Mouse (Mus musculus) mouse trophoblast stem cell (cell line): ENCODE measurements at regions not wholly inside any gene's neighbourhood (a gene's known extent, or its start where the extent isn't known, plus 50 kb on each side); places are given as distances from the start of the nearest gene placed in this dataset.
"Not testable (repeated sequence)": the region's sequence is repeated elsewhere in the genome, so short reads cannot be mapped to it uniquely, and the experiment has no call there.

Experiments
- in situ Hi-C, 2 experiments: fragments of 300-500 bp; cut with MseI, MboI; formaldehyde crosslinking; loops; 2 replicates in 1 of 2; 3 replicates in 1 of 2; pipeline ENCODE4 v1.15.1; 2025

DNA sequence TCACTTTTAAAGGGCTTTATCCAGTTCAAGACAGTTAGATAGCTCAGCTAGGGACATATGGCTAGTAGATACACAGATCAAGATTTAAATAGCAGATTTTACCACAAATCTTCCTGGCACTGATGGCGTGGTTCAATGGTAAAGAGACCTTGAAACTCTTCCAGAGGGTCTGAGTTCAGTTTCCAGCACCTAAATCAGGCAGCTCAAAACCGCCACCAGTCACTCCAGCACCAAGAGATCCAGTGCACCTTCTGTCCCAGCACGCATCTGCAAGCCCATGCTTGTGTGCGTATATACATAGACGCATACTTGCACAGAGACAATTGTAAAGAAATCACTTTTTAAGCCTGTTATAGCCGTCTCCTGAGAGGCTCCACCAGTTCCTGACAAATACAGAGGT lies 454.0 kb upstream of the Jmjd1c start:
- in situ Hi-C loops = no loop called here

DNA sequence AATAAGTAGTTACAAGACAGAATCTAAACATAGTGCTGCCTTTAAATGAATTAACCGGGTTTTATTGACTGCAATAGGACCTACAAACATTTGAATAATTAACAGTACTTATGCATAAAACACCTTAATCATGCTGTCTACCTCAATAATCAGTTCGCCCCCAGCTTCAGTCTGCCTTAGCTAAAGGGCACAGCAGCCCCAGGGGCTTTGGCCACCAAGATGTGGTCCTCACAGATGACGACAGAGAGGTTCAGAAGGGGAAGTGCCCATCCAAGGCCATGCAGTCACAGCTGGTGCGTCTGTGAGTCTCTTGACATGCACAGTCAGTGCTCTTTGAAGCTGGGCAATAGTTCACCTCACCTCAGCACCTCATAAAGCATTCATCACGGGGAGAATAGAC lies 452.8 kb upstream of the Jmjd1c start:
- in situ Hi-C loops = no loop called here

DNA sequence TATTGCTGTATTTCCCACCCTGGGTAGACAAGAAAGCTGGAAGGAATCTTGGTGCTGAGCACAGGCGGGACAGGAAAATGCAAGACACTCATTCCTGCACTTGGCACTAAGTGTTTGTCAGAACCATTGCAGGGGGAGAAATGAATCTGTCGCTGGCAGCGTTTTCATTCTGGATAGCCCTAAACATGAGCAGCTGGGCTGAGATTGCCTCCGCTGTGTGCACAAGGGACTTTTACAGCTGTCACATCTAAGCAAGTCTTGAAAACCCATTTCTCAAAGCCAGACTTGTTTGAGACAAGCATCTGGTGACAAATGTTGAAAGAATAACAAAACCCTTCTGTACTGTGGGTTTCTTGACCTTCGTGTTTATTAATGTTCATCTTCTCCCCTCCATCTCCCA lies 438.4 kb upstream of the Jmjd1c start:
- in situ Hi-C loops = no loop called here

DNA sequence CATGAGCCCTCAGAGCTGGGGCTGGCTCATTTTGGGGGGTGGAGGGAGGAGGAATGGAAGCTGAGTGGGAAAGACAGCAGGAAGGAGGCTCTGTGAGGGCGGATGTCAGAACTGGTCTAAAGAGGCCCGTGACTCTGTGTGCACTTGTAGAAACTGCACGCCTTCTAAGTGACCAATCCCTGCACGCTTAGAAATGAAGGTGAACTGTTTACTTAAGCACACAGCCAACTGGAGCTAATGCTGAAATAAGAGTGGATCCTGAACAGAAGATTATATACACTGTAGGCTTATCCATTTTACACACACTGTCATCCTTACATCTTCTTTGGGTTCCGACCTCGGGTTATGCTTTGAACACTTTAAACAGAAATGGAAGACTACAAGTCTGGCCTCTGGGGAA lies 412.8 kb upstream of the Jmjd1c start:
- in situ Hi-C loops = no loop called here

DNA sequence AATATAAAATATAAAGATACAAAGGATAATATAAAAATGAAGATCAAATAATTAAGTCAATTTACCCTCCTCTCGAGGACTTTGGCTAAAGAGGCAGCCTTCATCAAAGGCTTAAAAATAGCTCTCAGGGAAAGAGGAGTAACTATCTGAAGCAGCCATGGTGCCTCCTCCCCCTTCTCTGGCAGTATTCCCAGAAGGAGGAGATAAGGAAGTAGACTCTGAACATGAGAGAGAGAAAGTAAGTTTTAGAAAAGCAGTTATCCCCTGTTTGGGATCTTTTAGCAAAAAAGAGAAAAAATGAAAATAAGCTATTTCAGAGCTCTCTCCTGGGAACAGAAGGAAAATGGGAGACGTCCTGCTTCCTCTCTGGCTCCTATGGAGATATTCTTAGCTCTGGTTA lies 406.7 kb upstream of the Jmjd1c start:
- in situ Hi-C loops = not testable (repeated sequence)

DNA sequence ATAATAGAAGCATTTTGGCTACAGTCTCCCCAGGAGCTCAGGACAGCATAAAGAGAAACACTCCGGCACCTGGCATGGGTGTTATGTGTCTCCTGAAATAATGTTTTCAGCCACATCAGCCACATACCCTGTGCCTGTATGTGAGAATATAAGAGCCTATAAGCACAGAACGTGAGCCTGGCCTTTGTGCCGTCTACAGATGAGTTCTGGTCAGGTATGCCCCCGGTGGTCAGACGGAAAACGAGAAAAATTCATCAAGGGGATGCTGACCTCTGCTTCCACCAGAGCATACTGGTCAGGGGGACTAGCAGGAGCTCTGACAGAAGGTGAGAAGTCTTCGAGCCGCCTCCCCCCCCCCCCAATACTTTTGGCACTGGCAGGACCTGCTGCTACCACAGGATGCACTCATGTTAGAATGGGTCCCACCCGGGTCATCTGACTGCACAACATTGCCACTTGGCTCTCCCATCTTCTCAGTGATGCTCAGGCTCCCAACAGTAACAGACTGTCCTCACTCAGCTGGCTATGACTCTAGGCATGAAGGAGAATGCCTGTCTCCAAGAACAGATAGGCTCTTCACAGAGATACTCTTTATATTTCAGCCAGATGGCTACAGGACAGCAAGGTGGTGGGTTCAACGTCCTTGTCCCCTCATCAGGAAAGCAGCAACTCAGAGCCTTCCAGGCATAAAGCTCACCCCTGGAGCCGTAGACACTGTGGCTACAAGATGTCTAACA lies 401.2 kb upstream of the Jmjd1c start:
- in situ Hi-C loops = no loop called here

DNA sequence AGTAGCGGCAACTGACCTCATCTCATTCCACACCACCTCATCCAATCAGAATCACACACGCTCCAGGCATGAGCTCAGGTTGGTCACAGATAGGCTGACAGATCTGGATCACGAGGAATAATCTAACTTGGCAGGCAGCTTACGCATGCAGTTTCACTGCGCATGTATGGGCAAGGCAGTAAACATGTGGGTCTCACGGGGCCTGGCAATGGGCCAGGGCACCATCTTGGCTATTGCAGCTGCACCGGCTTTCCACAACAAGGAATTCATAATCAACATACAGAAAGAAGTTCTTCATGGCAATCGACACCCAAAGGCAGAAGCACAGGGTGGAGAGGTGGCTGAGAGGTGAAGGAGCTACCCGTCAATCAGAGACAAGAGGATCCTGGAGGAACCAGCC lies 381.0 kb upstream of the Jmjd1c start:
- in situ Hi-C loops = loop anchor here in 1 of 2 experiments (10.0 kb wide), 1 partner anchor 90 kb away; no protein-coding TSS in a partner anchor

DNA sequence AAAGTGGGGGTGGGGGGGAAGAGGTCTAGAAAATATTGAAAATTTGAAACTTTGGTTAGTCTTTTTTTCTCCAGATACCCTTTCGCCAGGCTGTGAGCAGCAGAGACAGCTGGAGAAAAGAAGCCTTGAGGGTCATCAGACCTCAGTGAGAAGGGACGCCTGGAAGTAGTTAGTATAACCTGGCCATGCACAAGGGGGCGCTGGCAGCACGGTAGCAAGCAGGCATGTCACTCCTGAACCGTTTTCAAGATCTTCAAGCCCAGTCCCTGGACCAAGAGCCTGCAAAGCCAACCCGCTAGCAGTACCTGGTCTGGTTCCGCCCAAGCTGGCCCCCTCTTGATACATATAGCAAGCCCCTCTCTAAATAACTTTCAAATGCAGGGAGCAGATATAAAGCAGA lies 378.0 kb upstream of the Jmjd1c start:
- in situ Hi-C loops = loop anchor here in 1 of 2 experiments (10.0 kb wide), 1 partner anchor 87 kb away; no protein-coding TSS in a partner anchor

DNA sequence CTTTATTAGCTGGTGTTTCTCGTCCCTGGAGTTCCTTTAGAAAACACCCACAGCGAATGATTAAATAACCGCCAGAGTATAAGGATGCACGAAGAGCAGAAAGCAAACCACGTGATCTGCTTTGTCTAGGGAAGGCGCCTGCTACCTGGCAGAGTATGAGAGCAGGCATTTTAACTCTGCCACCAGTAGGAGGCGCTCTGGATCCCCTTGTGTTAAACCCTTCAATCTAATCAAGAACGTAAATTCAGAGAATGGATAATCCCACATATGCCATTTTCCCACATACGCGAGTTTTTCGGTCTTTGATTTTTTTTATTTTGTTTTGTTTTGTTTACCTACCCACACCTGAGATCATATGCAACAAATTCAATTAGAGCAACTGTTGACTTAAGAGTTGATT lies 376.1 kb upstream of the Jmjd1c start:
- in situ Hi-C loops = loop anchor here in 1 of 2 experiments (10.0 kb wide), 1 partner anchor 85 kb away; no protein-coding TSS in a partner anchor

DNA sequence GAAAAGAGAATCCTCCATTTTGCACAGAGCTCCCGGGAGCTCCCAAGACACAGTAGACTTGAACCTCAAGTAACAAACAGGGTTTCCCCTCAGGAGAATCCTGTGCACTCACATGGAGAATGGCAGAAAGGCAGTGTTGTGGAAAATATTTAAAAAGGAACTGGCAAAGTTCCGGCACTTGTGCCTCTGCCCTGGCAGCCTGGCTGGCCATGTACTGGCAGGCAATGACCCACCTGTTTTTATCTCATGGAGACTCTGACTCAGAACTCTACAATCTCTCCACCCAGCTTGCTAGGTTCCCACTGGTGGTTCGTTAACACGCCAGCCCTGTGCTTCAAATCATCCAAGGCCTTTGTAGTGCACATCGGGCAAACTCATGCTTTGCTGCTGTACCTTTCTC lies 362.3 kb upstream of the Jmjd1c start:
- in situ Hi-C loops = no loop called here

DNA sequence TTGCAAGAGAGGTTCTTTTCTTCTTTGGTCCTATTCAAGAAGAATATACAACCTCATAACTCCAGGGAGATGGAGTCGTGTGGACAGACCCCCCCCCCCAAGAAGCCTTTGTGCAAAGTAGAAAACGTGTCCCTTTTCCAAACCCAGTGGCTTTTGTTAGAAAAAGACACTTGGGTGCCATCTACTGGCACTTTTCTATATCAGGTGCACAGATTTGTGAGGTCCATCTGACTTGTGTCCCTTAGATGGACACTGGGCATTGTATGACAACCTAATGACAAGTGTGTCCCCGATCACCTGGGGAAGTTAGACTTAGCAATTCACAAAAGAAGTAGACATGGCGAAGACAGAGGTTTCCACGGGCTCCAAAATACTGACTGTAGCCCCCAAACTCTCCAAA lies 361.1 kb upstream of the Jmjd1c start:
- in situ Hi-C loops = no loop called here

DNA sequence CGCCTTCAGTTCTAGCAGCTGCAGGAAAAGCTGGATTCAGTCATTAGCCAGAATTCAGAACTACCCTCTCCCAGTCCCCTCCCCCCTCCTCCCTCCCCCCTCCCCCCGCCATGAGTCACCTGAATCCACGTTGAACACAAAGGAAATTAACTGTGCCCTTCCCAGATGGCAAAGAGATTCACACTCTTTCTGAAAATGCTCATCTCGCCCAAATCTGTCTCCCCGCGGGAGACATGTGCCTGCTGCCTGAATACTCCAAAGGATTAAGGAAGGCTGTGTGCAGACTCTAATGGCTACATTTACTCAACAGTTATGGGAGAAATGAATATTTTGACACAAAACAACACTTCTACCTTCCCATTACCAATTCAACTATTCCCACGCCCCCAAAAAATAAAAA lies 356.9 kb upstream of the Jmjd1c start:
- in situ Hi-C loops = no loop called here

DNA sequence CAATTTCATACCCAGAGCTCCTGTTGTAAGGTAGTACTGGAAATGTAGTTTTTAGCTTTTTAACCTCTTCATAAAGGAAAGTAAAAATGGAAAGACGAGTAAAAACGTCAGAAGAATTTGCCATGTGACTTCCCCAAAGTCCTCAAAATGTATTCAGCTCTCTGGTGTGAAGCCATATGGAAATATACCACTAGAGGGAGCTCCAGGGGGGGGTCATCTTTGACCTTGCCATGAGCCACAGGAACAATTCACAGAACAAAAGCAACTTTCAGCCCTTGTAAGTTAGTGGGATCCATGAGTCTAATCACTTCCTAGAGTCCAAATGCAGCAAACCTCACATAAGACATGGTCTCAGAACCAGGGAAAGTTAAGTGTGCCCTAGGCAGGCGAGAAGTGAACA lies 354.1 kb upstream of the Jmjd1c start:
- in situ Hi-C loops = loop anchor here in 1 of 2 experiments (10.0 kb wide), 1 partner anchor 63 kb away; no protein-coding TSS in a partner anchor

DNA sequence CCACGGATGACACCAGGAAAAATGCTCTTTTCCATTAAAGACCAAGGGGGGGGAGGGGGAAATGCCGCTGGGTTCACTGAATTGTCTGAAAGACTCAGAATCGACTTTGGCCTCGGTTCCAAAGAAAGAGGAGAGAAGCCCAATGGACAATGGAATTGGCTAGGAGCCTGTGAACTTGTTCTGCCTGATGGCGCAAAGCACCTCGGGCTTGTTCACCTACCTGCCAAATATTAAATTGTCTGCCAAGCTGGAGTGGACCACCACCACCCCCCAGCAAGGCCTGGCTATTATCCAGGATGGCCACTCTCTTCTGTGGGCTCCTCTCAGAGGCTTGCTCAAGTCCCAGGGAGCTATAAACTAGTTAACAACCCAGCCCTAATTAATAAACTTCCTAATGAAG lies 352.7 kb upstream of the Jmjd1c start:
- in situ Hi-C loops = loop anchor here in 1 of 2 experiments (10.0 kb wide), 1 partner anchor 62 kb away; no protein-coding TSS in a partner anchor

DNA sequence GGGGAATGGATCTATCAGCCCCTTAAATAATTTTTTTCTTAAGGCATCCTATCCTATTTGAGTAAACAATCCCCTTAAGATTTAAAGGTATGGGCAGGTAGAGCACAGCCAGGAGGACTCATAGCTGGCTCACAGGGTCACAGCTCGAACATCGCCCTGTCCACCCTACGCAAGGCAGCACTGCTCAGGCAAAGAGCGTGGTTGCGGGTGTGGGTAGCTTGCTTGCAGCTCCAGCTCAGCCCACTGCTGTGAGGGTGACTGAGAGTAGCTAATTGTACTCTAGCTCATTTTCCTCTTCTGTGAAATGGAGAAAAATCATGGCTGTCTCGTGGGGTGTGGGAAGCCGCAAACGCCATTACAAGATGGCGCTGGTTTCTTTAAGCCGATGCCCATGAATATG lies 350.1 kb upstream of the Jmjd1c start:
- in situ Hi-C loops = loop anchor here in 1 of 2 experiments (10.0 kb wide), 1 partner anchor 59 kb away; no protein-coding TSS in a partner anchor

DNA sequence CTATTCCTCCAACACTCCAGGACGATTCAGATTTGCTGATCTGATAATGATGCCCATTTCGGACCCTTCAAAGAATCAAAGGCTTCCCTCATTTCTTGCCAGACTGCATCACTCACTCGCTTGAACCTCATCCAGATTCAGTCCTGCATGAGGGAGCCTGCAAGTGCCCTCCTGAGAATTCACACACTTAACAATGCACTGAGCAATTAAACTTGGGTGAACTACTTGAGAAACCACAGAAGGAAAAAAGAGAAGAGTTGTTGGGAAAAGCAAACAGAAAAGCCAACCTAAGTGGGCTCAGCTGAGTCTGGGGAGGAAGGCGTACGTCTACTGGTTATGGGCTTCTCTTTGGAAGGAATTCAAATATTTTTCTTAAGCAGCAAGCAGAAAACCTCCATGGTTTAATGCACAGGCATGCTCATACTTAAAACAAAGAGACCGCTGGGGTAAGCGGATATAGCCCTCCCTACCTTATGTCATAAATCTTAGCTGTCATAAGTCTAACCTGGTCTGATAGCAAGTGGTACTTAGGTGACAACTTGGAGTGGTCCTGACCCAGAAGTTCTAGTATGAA lies 343.6 kb upstream of the Jmjd1c start:
- in situ Hi-C loops = no loop called here

DNA sequence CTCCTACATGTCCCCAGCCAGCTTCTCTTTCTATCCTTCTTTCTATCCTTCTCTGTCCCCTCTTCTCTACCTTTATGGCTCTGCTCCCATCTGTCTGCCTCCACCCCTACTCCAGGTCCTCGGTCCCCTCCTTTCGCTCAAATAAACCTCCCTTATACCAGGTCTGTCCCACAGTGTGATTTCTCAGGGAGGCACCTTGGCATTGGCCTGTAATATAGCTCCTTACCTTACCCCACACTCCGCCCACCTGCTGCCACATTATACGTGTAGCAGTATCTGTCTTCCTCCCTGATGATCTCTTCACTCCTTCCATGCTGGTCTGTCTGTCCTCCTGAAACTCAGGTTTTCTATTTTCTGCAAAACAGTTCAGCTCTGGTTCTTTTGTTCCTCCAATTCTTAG lies 339.1 kb upstream of the Jmjd1c start:
- in situ Hi-C loops = no loop called here

DNA sequence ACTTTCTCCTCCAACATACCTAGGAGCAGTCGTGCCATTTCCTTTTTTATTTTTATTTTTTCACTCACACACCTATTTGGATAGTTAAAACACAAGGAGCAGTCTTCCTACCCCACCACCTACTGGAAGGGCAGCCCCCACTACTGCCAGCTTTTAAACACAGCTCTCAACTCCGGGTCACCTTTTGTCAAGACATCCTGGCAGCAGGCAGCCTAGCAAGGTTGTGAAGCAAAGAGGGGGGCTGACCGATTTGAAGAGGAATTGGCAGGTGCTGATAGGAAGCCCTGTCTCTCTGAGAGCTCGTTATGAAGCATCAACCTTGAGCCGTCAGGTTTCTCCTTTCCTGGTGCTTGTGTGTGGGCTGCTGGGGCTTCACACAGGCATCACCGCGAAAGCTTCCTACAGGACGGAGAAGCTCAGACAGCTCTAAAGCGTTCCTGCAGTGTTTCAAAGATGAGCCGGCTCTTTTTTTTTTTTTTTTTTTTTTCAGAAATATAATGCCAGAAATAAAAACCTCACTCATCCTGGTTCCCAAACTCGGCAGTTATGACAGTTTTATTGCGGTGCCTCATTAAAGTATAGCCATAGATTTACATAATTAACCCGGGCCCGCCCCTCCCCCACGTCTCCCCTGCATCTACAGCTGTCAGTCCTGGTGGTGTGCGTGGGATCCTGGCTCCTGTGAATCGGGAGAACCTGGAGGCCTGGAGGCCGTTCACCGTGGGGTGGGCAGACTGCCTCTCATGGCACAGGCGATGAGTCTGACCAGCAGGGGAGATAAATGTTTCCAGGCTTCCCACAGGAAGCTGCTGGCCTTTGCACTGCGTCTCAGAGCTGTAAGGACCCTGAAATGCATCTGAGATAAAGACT lies 325.5 kb upstream of the Jmjd1c start:
- in situ Hi-C loops = no loop called here

DNA sequence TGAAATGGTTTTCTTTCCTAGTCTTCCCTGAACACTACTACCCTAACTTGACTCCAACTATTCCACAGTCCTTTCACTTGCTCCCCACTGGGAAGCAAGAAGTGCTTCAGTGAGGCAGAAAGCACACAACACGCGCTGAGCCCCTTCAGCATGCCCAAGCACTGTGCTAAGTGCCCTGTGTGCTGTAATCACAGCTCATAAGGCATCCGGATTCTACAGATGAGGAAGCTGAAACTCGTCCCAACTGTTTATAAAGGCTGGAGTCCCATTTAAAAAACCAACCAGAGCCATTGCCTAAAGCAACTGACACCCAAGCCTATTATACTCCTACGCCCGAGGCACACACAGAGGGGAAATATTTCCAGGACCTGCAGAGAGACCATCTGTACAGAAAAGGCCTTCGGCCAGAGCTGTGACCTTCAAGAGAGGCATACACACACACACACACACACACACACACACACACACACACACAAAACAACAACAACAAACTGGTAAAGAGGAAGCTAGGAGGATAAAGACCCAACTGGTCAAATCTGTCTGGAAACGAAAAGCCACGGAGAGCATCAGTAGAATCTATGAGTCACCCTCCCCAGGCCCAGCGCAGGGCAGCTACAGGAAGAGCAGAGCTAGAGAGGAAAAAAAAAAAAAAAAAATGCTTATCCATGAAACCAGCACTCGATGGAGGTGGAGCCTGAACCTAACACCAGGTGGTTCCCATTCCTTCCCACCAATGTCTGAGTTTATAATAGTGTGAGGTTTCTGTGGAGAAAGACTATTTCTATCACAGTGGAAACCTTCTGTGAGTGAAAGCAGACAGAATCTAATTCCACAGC lies 315.4 kb upstream of the Jmjd1c start:
- in situ Hi-C loops = no loop called here

DNA sequence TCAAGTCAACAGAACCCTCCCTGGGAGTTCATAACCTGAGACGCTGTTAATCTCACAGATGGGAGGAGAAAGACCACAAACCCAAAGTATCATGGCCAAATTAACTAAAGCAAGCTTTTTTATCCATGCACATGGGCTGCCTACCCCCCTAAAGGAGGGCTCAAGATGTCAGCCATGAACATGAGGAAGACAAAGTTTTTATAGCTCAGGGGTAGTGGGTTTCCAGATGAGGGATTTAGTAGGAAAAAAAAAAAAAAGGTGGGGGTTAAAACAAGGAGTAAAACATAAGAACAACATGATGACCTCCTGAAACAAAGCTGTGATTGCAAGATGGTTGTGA lies 314.8 kb upstream of the Jmjd1c start:
- in situ Hi-C loops = no loop called here

DNA sequence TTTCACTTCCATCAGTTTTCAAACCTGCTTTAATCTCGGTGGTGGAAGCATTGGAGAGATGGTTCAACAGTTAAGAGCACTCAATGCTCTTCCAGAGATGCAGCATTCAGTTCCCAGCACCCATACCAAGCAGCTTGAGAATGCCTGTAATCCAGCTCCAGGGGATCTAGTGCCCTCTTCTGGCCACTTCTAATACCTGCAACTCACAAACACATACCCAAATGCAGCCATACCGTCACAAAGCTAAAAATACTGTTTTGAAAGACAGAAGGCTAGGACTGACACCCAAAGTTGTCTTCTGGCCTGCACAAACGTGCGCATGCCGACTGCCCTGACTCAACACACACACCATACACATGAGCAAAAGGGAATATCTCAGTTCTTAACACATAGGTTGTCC lies 313.9 kb upstream of the Jmjd1c start:
- in situ Hi-C loops = no loop called here

DNA sequence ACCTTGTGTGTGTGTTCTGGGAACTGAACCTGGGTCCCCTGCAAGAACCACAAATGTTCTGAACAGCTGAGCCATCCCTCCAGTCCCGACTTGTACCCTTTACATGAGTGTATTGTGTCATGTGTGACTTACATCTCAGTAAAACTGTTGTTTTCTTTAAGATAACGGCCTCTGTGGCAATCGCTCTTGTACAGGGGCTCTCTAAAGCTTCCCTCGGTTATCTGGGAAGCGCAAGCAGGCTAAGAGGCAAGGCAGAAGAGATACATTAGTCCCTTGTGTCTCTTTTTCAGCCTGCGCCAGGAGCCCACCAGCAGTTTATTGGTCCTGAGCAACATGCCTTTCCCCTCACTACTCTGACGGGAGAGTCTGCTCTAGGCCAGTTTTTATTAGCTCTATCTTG lies 308.1 kb upstream of the Jmjd1c start:
- in situ Hi-C loops = no loop called here
